Mouse (Mus musculus): ENCODE data around the gene Rab34. TPM values are rescaled to one million over a fixed set of nuclear protein-coding genes. Genes with fewer than 3 reads are reported as not detected.
A peak's percentile ranks its signal among the peaks of the same experiment; 100 is the strongest.
"Not testable (repeated sequence)": the region's sequence is repeated elsewhere in the genome, so short reads cannot be mapped to it uniquely, and the experiment has no call there.

The Rab34 gene
- total and polyA plus RNA-seq, 3 experiments: 64.7 to 240 (median 99.1) TPM

- DNase-seq: no peak
Measured at GRCm38 (mm10) chr11:78180081-78180761, 8.0 kb upstream of the Rab34 start.

- no peak for DNase-seq
Measured at GRCm38 (mm10) chr11:78181830-78182357, 6.3 kb upstream of the Rab34 start.

GRCm38 (mm10) chr11:78182450-78182849, 5.8 kb upstream of the Rab34 start:
- DNase-seq: no peak

GRCm38 (mm10) chr11:78182961-78183844, 5.0 kb upstream of the Rab34 start, which contains the start of gene Rpl23a:
TSS of gene Rpl23a (minus strand) at chr11:78183584.
- peak; percentile 90 for DNase-seq

GRCm38 (mm10) chr11:78183884-78184514, 4.2 kb upstream of the Rab34 start:
- DNase-seq: peak; percentile 24

- not testable (repeated sequence) for DNase-seq
Measured at GRCm38 (mm10) chr11:78184702-78185101, 3.5 kb upstream of the Rab34 start.

GRCm38 (mm10) chr11:78189234-78190040, 1.2 kb downstream of the Rab34 start:
- peak; percentile 85 for DNase-seq

GRCm38 (mm10) chr11:78190041-78190440, 1.8 kb downstream of the Rab34 start:
- no peak for DNase-seq

GRCm38 (mm10) chr11:78193113-78193512, 4.9 kb downstream of the Rab34 start, which contains the start of gene Proca1:
TSS of gene Proca1 (plus strand) at chr11:78193392.
- DNase-seq: no peak

GRCm38 (mm10) chr11:78194411-78195100, 6.3 kb downstream of the Rab34 start:
- DNase-seq: peak; percentile 90

- no peak for DNase-seq
Measured at GRCm38 (mm10) chr11:78195101-78195863, 7.1 kb downstream of the Rab34 start.

GRCm38 (mm10) chr11:78202372-78202771, 14.1 kb downstream of the Rab34 start:
- DNase-seq: no peak

- DNase-seq: peak; percentile 75
Measured at GRCm38 (mm10) chr11:78204287-78204686, 16.1 kb downstream of the Rab34 start.

GRCm38 (mm10) chr11:78205361-78206206, 17.4 kb downstream of the Rab34 start:
- DNase-seq: no peak

GRCm38 (mm10) chr11:78207190-78207589, 19.0 kb downstream of the Rab34 start:
- no peak for DNase-seq

- DNase-seq: peak; percentile 68
Measured at GRCm38 (mm10) chr11:78209886-78210285, 21.7 kb downstream of the Rab34 start.

- DNase-seq: peak; percentile 54
Measured at GRCm38 (mm10) chr11:78210615-78211014, 22.4 kb downstream of the Rab34 start.

- no peak for DNase-seq
Measured at GRCm38 (mm10) chr11:78211513-78211912, 23.3 kb downstream of the Rab34 start.

Measured in adrenal gland, adult 2 months (tissue).